Comparison of ENCODE assay signal across 12 mouse cellular contexts in genomic region chr3:147249466-147249865, GRCm38 (mm10).
"Had no signal": no experiment of that assay in that cellular context is flagged by ENCODE, and none has a peak within 500 bp of the region (broad histone marks: within the 10 kb centered on the region; RNA-seq: fewer than 3 reads in every experiment).

No protein-coding gene starts in this region.

- DNase-seq: retina, postnatal 1 day; right cerebral cortex, adult 18-20 months; right cerebral cortex, postnatal 14 days; right cerebral cortex, postnatal 25 days; right cerebral cortex, postnatal 4 days; spleen, adult 18-20 months; thymus, adult 18-20 months; thymus, adult 2 months; thymus, postnatal 14 days; thymus, postnatal 25 days; thymus, postnatal 36 days; thymus, postnatal 4 days had no signal
